Mouse (Mus musculus) G1E (cell line): ENCODE results near the gene Thsd4.

Experiments used
- CTCF ChIP-seq: IDR thresholded peaks from 2 replicates; pipeline ENCODE4 v1.5.1; 2012; ENCODE audit warnings: low read depth, low read length, inconsistent platforms, mixed read lengths
- GATA1 ChIP-seq: IDR thresholded peaks from 2 replicates; pipeline ENCODE4 v1.6.1; 2012; ENCODE audit warnings: borderline replicate concordance, low read length, inconsistent platforms, mixed read lengths

DNA sequence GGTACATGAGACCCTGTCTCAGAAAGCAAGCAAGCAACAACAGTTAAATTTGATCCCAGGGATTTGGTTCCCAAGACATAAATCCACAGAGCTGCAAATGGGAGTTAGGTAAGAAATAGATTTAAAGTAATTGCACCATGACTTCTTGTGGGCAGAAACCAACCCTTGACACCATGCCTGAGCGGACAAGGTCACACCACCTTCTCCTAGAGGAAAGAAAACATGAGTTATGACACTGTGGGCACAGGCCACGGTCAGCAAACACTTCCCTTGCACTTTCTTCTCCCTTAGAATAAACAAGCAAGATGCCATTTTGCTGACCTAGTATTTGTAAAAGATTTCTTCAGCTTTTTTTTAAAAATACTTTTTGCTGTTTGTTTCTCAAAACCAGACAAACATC lies 334.4 kb downstream of the Thsd4 start:
- TF ChIP-seq CTCF (no peak), GATA1 (no peak)
